Mouse (Mus musculus) CH12.LX (cell line): ENCODE data around the gene Pcdh17. TPM values are rescaled to one million over a fixed set of nuclear protein-coding genes. Genes with fewer than 3 reads are reported as not detected.

Experiments used
- DNase-seq: peaks from one replicate; pipeline ENCODE4 v3.0.0-alpha.2; 2013; ENCODE audit errors: extremely low read depth
- H3K27ac ChIP-seq: 2 replicates; pipeline ENCODE4 v1.5.1; 2012; ENCODE audit warnings: low read depth, mild to moderate bottlenecking, control low read depth, moderate library complexity; ENCODE audit not compliant: insufficient read depth
- H3K27me3 ChIP-seq: replicated peaks from 2 replicates; pipeline ENCODE3; 2012; ENCODE audit warnings: inconsistent platforms
- H3K36me3 ChIP-seq, 2 experiments: replicated peaks in 1 of 2; 2 replicates each; pipeline versions ENCODE3 to v1.6.1; 2012; ENCODE audit warnings: inconsistent platforms in 1 of 2, low read length in 1 of 2, mild to moderate bottlenecking in 1 of 2, mixed read lengths in 1 of 2, moderate library complexity in 1 of 2; ENCODE audit not compliant: control insufficient read depth in 1 of 2, insufficient read depth in 1 of 2
- H3K4me1 ChIP-seq, 2 experiments: 2 replicates each; pipeline ENCODE4 v1.6.1; 2012; ENCODE audit warnings: inconsistent platforms in 1 of 2, moderate library complexity in 1 of 2; ENCODE audit not compliant: insufficient read depth in 2 of 2, control insufficient read depth in 1 of 2
- H3K4me2 ChIP-seq: 2 replicates; pipeline ENCODE4 v1.6.1; 2012; ENCODE audit warnings: low read depth, mild to moderate bottlenecking, control low read depth; ENCODE audit not compliant: poor library complexity, insufficient read depth, severe bottlenecking
- H3K4me3 ChIP-seq, 3 experiments: fragments of 150-350 bp in 1 of 3; sonication (generic) in 1 of 3; replicated peaks in 1 of 3; 2 replicates each; pipeline versions ENCODE3 to v1.5.1; 2011 to 2012; ENCODE audit warnings: low read depth in 2 of 3, low read length in 2 of 3, mild to moderate bottlenecking in 2 of 3, moderate library complexity in 2 of 3, control low read depth in 1 of 3, improper control_type of control experiment in 1 of 3, inconsistent platforms in 1 of 3, mixed read lengths in 1 of 3; ENCODE audit not compliant: poor library complexity in 1 of 3
- H3K79me2 ChIP-seq: replicated peaks from 2 replicates; pipeline ENCODE4 v1.6.1; 2012; ENCODE audit warnings: mild to moderate bottlenecking, moderate library complexity; ENCODE audit not compliant: control insufficient read depth, poor library complexity, insufficient read depth, severe bottlenecking; ENCODE audit errors: extremely low read depth
- H3K9ac ChIP-seq: 2 replicates; pipeline ENCODE4 v1.6.1; 2012; ENCODE audit warnings: low read depth, mild to moderate bottlenecking, control low read depth, moderate library complexity; ENCODE audit not compliant: insufficient read depth
- H3K9me3 ChIP-seq: replicated peaks from 2 replicates; pipeline ENCODE3; 2012; ENCODE audit warnings: low read length, inconsistent platforms, mixed read lengths
- BHLHE40 ChIP-seq: IDR thresholded peaks from 2 replicates; pipeline ENCODE4 v1.6.1; 2011; ENCODE audit warnings: mild to moderate bottlenecking, low read depth, low read length, improper control_type of control experiment
- CHD1 ChIP-seq: IDR thresholded peaks from 2 replicates; pipeline ENCODE4 v1.6.1; 2012; ENCODE audit warnings: low read depth, low read length, improper control_type of control experiment, inconsistent platforms
- CHD2 ChIP-seq: IDR thresholded peaks from 2 replicates; pipeline ENCODE4 v1.6.1; 2011; ENCODE audit warnings: low read length, improper control_type of control experiment
- CTCF ChIP-seq, 2 experiments: IDR thresholded peaks in 1 of 2; conservative IDR thresholded peaks in 1 of 2; 2 replicates each; pipeline ENCODE4 v1.5.1; 2011 to 2012; ENCODE audit warnings: low read depth in 2 of 2, low read length in 2 of 2, improper control_type of control experiment in 1 of 2, inconsistent platforms in 1 of 2, mild to moderate bottlenecking in 1 of 2, moderate library complexity in 1 of 2
- ELF1 ChIP-seq: IDR thresholded peaks from 2 replicates; pipeline ENCODE4 v1.6.1; 2014; ENCODE audit warnings: low read depth, mild to moderate bottlenecking, inconsistent platforms, low read length, improper control_type of control experiment
- EP300 ChIP-seq: IDR thresholded peaks from 2 replicates; pipeline ENCODE4 v1.6.1; 2011; ENCODE audit warnings: low read length, improper control_type of control experiment
- ETS1 ChIP-seq: conservative IDR thresholded peaks from 2 replicates; pipeline ENCODE4 v1.6.1; 2012; ENCODE audit warnings: low read depth, mild to moderate bottlenecking, inconsistent platforms, low read length, improper control_type of control experiment, moderate library complexity
- IRF4 ChIP-seq: IDR thresholded peaks from 2 replicates; pipeline ENCODE4 v1.6.1; 2014; ENCODE audit warnings: low read depth, mild to moderate bottlenecking, inconsistent platforms, low read length, improper control_type of control experiment
- JUN ChIP-seq: IDR thresholded peaks from 2 replicates; pipeline ENCODE4 v1.6.1; 2011; ENCODE audit warnings: low read depth, mild to moderate bottlenecking, low read length, improper control_type of control experiment, moderate library complexity; ENCODE audit not compliant: insufficient read depth
- JUND ChIP-seq: conservative IDR thresholded peaks from 2 replicates; pipeline ENCODE4 v1.6.1; 2011; ENCODE audit warnings: low read depth, low read length, improper control_type of control experiment
- MEF2A ChIP-seq: IDR thresholded peaks from 2 replicates; pipeline ENCODE4 v1.6.1; 2014; ENCODE audit warnings: low read depth, mild to moderate bottlenecking, inconsistent platforms, low read length, improper control_type of control experiment, borderline replicate concordance
- PAX5 ChIP-seq: IDR thresholded peaks from 2 replicates; pipeline ENCODE4 v1.6.1; 2012; ENCODE audit warnings: low read length, inconsistent platforms, mixed read lengths
- SIN3A ChIP-seq: IDR thresholded peaks from 2 replicates; pipeline ENCODE4 v1.6.1; 2012; ENCODE audit warnings: low read length, improper control_type of control experiment, inconsistent platforms
- SMC3 ChIP-seq: IDR thresholded peaks from 2 replicates; pipeline ENCODE4 v1.6.1; 2011; ENCODE audit warnings: low read depth, low read length, improper control_type of control experiment
- TBP ChIP-seq: conservative IDR thresholded peaks from 2 replicates; pipeline ENCODE4 v1.6.1; 2011; ENCODE audit warnings: low read depth, low read length, improper control_type of control experiment
- TCF12 ChIP-seq: IDR thresholded peaks from 2 replicates; pipeline ENCODE4 v1.6.1; 2014; ENCODE audit warnings: low read depth, mild to moderate bottlenecking, inconsistent platforms, low read length, improper control_type of control experiment
- USF1 ChIP-seq: IDR thresholded peaks from 2 replicates; pipeline ENCODE4 v1.6.1; 2014; ENCODE audit warnings: low read depth, mild to moderate bottlenecking, inconsistent platforms, low read length, improper control_type of control experiment
- USF2 ChIP-seq: conservative IDR thresholded peaks from 2 replicates; pipeline ENCODE4 v1.6.1; 2011; ENCODE audit warnings: low read depth, low read length, improper control_type of control experiment
- ZC3H11A ChIP-seq: IDR thresholded peaks from 2 replicates; pipeline ENCODE4 v1.6.1; 2012; ENCODE audit warnings: low read depth, mild to moderate bottlenecking, inconsistent platforms, low read length, improper control_type of control experiment
- ZKSCAN1 ChIP-seq: IDR thresholded peaks from 2 replicates; pipeline ENCODE4 v1.6.1; 2012; ENCODE audit warnings: low read depth, inconsistent platforms, low read length, improper control_type of control experiment, borderline replicate concordance
- ZNF384 ChIP-seq: IDR thresholded peaks from 2 replicates; pipeline ENCODE4 v1.6.1; 2012; ENCODE audit warnings: low read depth, low read length, improper control_type of control experiment, inconsistent platforms
- dilution Hi-C: fragments of 300-500 bp; cut with MboI; formaldehyde crosslinking; loops from 2 replicates; pipeline ENCODE4 v1.14.3; 2020; ENCODE audit warnings: low sequenced_read_pairs; ENCODE audit not compliant: extremely low pct_unique_long_range_greater_than_20kb, extremely low pct_ligation_motif_present
- in situ Hi-C: fragments of 300-500 bp; cut with MboI; formaldehyde crosslinking; loops from 3 replicates; pipeline ENCODE4 v1.14.3; 2019; ENCODE audit warnings: low sequenced_read_pairs, low pct_ligation_motif_present, low pct_unique_long_range_greater_than_20kb, mixed read lengths
- polyA plus RNA-seq: library from polyadenylated mRNA; unstranded; fragments of >175 nt; gene quantifications from 2 replicates; pipeline ENCODE4 v1.2.1, GENCODE M21; 2012; ENCODE audit warnings: low read depth; ENCODE audit not compliant: insufficient read length
- total RNA-seq, 2 experiments: library from RNA; depleted of rRNA; stranded (reverse); fragments of 300-350 nt in 1 of 2; fragments of >200 nt in 1 of 2; gene quantifications; 2 replicates each; pipeline ENCODE4 v1.2.3; 2012 to 2014

Gene Pcdh17
- total and polyA plus RNA-seq, 3 experiments: 0.19 to 0.85 (median 0.41) TPM

DNA sequence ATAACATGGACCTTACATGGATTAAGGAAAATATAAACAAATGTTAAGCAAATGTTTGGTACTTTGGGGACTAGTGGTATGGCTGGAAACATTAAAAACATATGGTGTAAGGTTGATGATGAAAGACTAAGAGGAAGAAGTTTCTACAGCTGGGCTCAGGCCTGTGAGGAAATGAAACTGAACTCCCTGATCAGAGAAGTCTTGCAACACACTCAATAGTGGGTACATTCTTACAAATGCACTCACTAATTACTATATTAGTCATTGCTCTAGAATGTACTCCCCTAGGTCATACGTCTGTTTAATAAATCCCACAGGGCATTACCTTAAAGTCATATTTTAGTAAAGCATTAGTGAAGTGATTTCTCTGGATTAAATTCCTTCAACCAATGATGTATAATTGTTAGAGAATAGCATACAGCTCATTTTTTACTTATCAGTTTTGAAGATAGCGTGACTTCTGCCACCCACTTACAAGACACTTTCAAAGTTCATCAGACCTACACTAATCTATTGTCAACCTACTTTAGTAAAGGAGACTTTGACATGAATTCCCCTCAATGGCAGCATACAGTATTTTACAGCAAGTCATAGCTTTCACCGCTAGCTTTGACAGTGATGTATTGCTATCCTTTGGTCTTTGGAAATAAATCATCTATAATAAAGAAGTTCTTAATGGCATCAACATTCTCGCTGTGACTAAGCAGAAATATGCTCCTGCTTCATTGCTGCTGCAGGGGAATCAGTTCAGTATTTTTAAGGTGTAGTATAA lies 10.9 kb downstream of the Pcdh17 start:
- peak overlapping the region in 1 of 3 experiments; percentile 28 for H3K4me3 ChIP-seq
- TF ChIP-seq PAX5 (no peak), TCF12 (peak; percentile 49; the same call in 1 of the 2 replicates), CTCF (conservative IDR thresholded peaks at IDR 0.05 in 1 of 2, IDR thresholded peaks at IDR 0.05 in 1 of 2; ENCODE audit: low read depth in 2 of 2, low read length in 2 of 2) (no peak), EP300 (peak; percentile 92), USF2 (no peak), JUN (no peak), CHD2 (no peak), SMC3 (no peak), SIN3A (no peak), IRF4 (peak; percentile 89), TBP (no peak), BHLHE40 (peak; percentile 44), JUND (peak; percentile 31; the same call in 1 of the 2 replicates), ELF1 (no peak), ETS1 (peak; percentile 92), USF1 (no peak), MEF2A (0 out of 2 replicates have a peak, but pooled peaks have one; percentile 14)
- dilution Hi-C loops: no loop called here

DNA sequence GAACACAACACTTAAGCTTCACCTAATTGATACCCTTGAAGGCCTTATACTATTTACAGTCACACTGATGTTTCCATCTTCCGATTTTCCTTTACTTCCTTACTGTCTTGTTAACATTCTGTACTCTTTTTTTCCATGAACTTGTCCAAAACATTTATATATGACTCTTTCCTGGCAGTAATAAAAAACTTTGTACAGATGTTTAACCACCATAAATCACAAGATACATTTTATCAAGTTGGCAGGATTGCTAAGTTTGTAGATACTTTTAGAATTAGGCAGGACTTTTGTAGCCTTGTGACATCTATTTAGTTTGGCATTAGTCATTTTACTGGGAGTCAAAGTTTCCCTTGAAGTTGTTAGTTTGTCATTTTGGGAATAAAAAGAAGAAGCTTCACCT lies 32.1 kb downstream of the Pcdh17 start:
- TF ChIP-seq ZC3H11A (no peak), ZNF384 (no peak), PAX5 (no peak), ZKSCAN1 (no peak), CHD1 (no peak)

More for the DNA sequence above, 10.9 kb downstream of the Pcdh17 start:
- Histone ChIP-seq H3K27ac (peak overlapping the region; percentile 79), H3K79me2 (no peaks in the 10 kb centered on the region), H3K9me3 (no peaks in the 10 kb centered on the region), H3K36me3 (no peaks in the 10 kb centered on the region), H3K4me1 (no peaks in the 10 kb centered on the region), H3K4me2 (0 out of 2 replicates have a peak overlapping the region, but pooled peaks have one; percentile 13), H3K27me3 (no peaks in the 10 kb centered on the region), H3K9ac (0 out of 2 replicates have a peak overlapping the region, but pooled peaks have one; percentile 48)
- in situ Hi-C loops: no loop called here
- peak; percentile 38 for DNase-seq

More for the DNA sequence above, 32.1 kb downstream of the Pcdh17 start:
- H3K9ac ChIP-seq: no peak overlapping the region
- H3K4me1 ChIP-seq: peaks cover 0 to 4% of the 10 kb centered on the region in 2 experiments; a peak in 1 of 4 replicates
- H3K27me3 ChIP-seq: no peaks in the 10 kb centered on the region
- H3K9me3 ChIP-seq: peaks cover 3% of the 10 kb centered on the region
- in situ Hi-C loops: no loop called here
- no peaks in the 10 kb centered on the region for H3K79me2 ChIP-seq
- H3K36me3 ChIP-seq: no peaks in the 10 kb centered on the region
- DNase-seq: no peak
- no peak overlapping the region for H3K4me3 ChIP-seq
- no peak overlapping the region for H3K4me2 ChIP-seq
- dilution Hi-C loops: no loop called here
- no peak overlapping the region for H3K27ac ChIP-seq
